Mouse (Mus musculus) neutrophil, adult 5-6 weeks (primary cell): ENCODE measurements at regions not wholly inside any gene's neighbourhood (a gene's known extent, or its start where the extent isn't known, plus 50 kb on each side); places are given as distances from the start of the nearest gene placed in this dataset.

Experiments
- ATAC-seq: fragments of 151-379, 151-347 bp; 2 replicates; pipeline ENCODE4 v1.8.0; 2017; ENCODE audit warnings: mild to moderate bottlenecking, moderate TSS enrichment; ENCODE audit not compliant: insufficient number of reproducible peaks, poor library complexity, low FRiP score, severe bottlenecking; ENCODE audit errors: extremely low read depth

- ATAC-seq, result no peak
Measured at GRCm38 (mm10) chr1:137171451-137171850, 211.2 kb upstream of the Nr5a2 start.

- no peak for ATAC-seq
Measured at GRCm38 (mm10) chr1:137147891-137148290, 187.6 kb upstream of the Nr5a2 start.

GRCm38 (mm10) chr1:137141879-137142570 is 181.8 kb upstream of the Nr5a2 start:
- no peak for ATAC-seq

GRCm38 (mm10) chr1:137141372-137141771 is 181.1 kb upstream of the Nr5a2 start:
- no peak for ATAC-seq

GRCm38 (mm10) chr1:137136156-137136555 is 175.9 kb upstream of the Nr5a2 start:
- no peak for ATAC-seq

- no peak for ATAC-seq
Measured at GRCm38 (mm10) chr1:137133734-137134133, 173.5 kb upstream of the Nr5a2 start.

GRCm38 (mm10) chr1:137130264-137130663 is 170.0 kb upstream of the Nr5a2 start:
- ATAC-seq, result no peak

GRCm38 (mm10) chr1:137129116-137129515 is 168.9 kb upstream of the Nr5a2 start:
- no peak for ATAC-seq

GRCm38 (mm10) chr1:137117866-137118265 is 157.6 kb upstream of the Nr5a2 start:
- ATAC-seq, result no peak

GRCm38 (mm10) chr1:137106444-137106843 is 146.2 kb upstream of the Nr5a2 start:
- ATAC-seq, result no peak

- ATAC-seq, result no peak
Measured at GRCm38 (mm10) chr1:137091762-137092161, 131.5 kb upstream of the Nr5a2 start.

GRCm38 (mm10) chr1:137088148-137088547 is 127.9 kb upstream of the Nr5a2 start:
- ATAC-seq, result no peak

GRCm38 (mm10) chr1:137086766-137087165 is 126.5 kb upstream of the Nr5a2 start:
- no peak for ATAC-seq

- no peak for ATAC-seq
Measured at GRCm38 (mm10) chr1:137083500-137083899, 123.3 kb upstream of the Nr5a2 start.

GRCm38 (mm10) chr1:137079401-137080003 is 119.3 kb upstream of the Nr5a2 start:
- ATAC-seq, result no peak

- no peak for ATAC-seq
Measured at GRCm38 (mm10) chr1:137074787-137075186, 114.5 kb upstream of the Nr5a2 start.

- no peak for ATAC-seq
Measured at GRCm38 (mm10) chr1:137073857-137074572, 113.8 kb upstream of the Nr5a2 start.

GRCm38 (mm10) chr1:137060914-137061313 is 100.7 kb upstream of the Nr5a2 start:
- ATAC-seq, result no peak

- no peak for ATAC-seq
Measured at GRCm38 (mm10) chr1:137053134-137053533, 92.9 kb upstream of the Nr5a2 start.

- ATAC-seq, result no peak
Measured at GRCm38 (mm10) chr1:137051515-137051914, 91.3 kb upstream of the Nr5a2 start.
